Mouse (Mus musculus): ENCODE data around the gene Pnmal2. TPM values are rescaled to one million over a fixed set of nuclear protein-coding genes. Genes with fewer than 3 reads are reported as not detected.

The Pnmal2 gene
- polyA plus RNA-seq, 1 experiment from 2014 or later, result 23.4 TPM

DNA sequence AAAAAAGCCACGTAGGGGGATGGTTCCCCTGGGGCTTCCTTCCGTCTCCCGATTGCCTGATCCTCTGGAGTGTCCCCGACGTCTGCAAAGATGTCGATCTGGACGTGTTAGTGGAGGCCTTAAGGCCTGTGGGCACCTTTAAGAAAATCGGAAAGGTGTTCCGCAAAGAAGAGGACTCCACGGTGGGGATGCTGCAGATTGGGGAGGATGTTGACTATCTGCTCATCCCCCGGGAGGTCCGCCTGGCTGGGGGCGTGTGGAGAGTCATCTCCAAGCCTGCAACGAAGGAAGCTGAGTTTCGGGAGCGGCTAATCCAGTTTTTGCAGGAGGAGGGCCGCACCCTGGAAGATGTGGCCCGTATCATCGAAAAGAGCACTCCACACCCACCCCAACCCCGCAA, 49.9 kb downstream of the Pnmal2 start:
- H3K9ac ChIP-seq, result peak overlapping the region; percentile 90
- 4% methylated on average over 20 of the region's 20 CpGs for WGBS
- no peaks in the 10 kb centered on the region for H3K27me3 ChIP-seq
- peaks cover 79% of the 10 kb centered on the region for H3K4me1 ChIP-seq
- peak overlapping the region; percentile 77 for H3K4me3 ChIP-seq
- peaks cover 39% of the 10 kb centered on the region for H3K36me3 ChIP-seq
- H3K27ac ChIP-seq, result peak overlapping the region; percentile 91
- H3K4me2 ChIP-seq (replicated peaks), result peak overlapping the region; percentile 88
- no peaks in the 10 kb centered on the region for H3K9me3 ChIP-seq
- no peak for ATAC-seq (ENCODE audit: low FRiP score, low read depth)

DNA sequence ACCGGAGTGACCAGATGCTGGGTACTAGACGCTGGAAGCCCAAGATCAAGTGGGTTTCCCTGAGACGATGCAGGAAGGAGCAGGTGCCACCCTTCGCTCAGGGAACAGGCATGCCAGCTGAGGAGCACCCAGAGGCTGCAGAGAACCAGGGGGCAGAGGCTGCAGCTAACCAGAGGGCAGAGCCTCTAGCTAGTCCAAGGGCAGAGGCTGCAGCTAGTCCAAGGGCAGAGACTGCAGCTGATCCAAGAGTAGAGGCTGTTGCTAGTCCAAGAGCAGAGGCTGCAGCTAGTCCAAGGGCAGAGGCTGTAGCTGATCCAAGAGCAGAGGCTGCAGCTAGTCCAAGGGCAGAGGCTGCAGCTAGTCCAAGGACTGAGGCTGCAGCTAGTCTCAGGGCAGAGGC, 50.9 kb downstream of the Pnmal2 start:
- ATAC-seq (ENCODE audit: low FRiP score, low read depth), result no peak
- peak overlapping the region; percentile 90 for H3K9ac ChIP-seq
- peaks cover 48% of the 10 kb centered on the region for H3K36me3 ChIP-seq
- no peak overlapping the region; the same call in 1 of the 2 replicates for H3K27ac ChIP-seq
- 90% methylated on average over 4 of the region's 4 CpGs for WGBS
- no peaks in the 10 kb centered on the region for H3K27me3 ChIP-seq
- no peaks in the 10 kb centered on the region for H3K9me3 ChIP-seq
- peaks cover 71% of the 10 kb centered on the region for H3K4me1 ChIP-seq
- peak overlapping the region; percentile 77 for H3K4me3 ChIP-seq
- H3K4me2 ChIP-seq (replicated peaks), result peak overlapping the region; percentile 88

Other genes starting within 250 kb of the Pnmal2 start
- not detected in 2 replicates for gene Ceacam9, start 222.8 kb upstream of the Pnmal2 start, polyA plus RNA-seq (2015; fragmentation: Nextera tagmentation; extraction: Ambion mirVana)
- 243 and 265 TPM in 2 replicates for gene Ap2s1, start 206.3 kb upstream of the Pnmal2 start, polyA plus RNA-seq (2015; fragmentation: Nextera tagmentation; extraction: Ambion mirVana)
- gene Slc1a5, start 163.3 kb upstream of the Pnmal2 start, polyA plus RNA-seq (2015; fragmentation: Nextera tagmentation; extraction: Ambion mirVana), result 33.1 and 35.5 TPM in 2 replicates
- gene Strn4, start 128.8 kb upstream of the Pnmal2 start, polyA plus RNA-seq (2015; fragmentation: Nextera tagmentation; extraction: Ambion mirVana), result 117 and 124 TPM in 2 replicates
- gene Fkrp, start 128.0 kb upstream of the Pnmal2 start, polyA plus RNA-seq (2015; fragmentation: Nextera tagmentation; extraction: Ambion mirVana), result 32.4 and 33.3 TPM in 2 replicates
- 20.8 and 20.9 TPM in 2 replicates for gene Prkd2, start 101.8 kb upstream of the Pnmal2 start, polyA plus RNA-seq (2015; fragmentation: Nextera tagmentation; extraction: Ambion mirVana)
- gene Dact3, start 69.4 kb upstream of the Pnmal2 start, polyA plus RNA-seq (2015; fragmentation: Nextera tagmentation; extraction: Ambion mirVana), result 5.1 and 6.1 TPM in 2 replicates
- gene Gng8, start 52.9 kb upstream of the Pnmal2 start, polyA plus RNA-seq (2015; fragmentation: Nextera tagmentation; extraction: Ambion mirVana), result 15.4 and 16.0 TPM in 2 replicates
- gene Ptgir, start 38.2 kb upstream of the Pnmal2 start, polyA plus RNA-seq (2015; fragmentation: Nextera tagmentation; extraction: Ambion mirVana), result 2.0 TPM in 2 replicates
- gene Calm3, start 20.6 kb upstream of the Pnmal2 start, polyA plus RNA-seq (2015; fragmentation: Nextera tagmentation; extraction: Ambion mirVana), result 103 and 115 TPM in 2 replicates
- gene Pnmal1, start 15.0 kb downstream of the Pnmal2 start, polyA plus RNA-seq (2015; fragmentation: Nextera tagmentation; extraction: Ambion mirVana), result 1.00 and 1.0 TPM in 2 replicates
- gene Gm42372, start 38.4 kb downstream of the Pnmal2 start, polyA plus RNA-seq (2015; fragmentation: Nextera tagmentation; extraction: Ambion mirVana), result 0.27 and 0.31 TPM in 2 replicates
- gene Ccdc8, start 48.0 kb downstream of the Pnmal2 start, polyA plus RNA-seq (2015; fragmentation: Nextera tagmentation; extraction: Ambion mirVana), result 33.0 and 33.1 TPM in 2 replicates
- gene Ppp5c, start 83.2 kb downstream of the Pnmal2 start, polyA plus RNA-seq (2015; fragmentation: Nextera tagmentation; extraction: Ambion mirVana), result 115 and 118 TPM in 2 replicates
- gene Hif3a, start 117.7 kb downstream of the Pnmal2 start, polyA plus RNA-seq (2015; fragmentation: Nextera tagmentation; extraction: Ambion mirVana), result 12.9 and 14.9 TPM in 2 replicates
- gene Psg16, start 129.4 kb downstream of the Pnmal2 start, polyA plus RNA-seq (2015; fragmentation: Nextera tagmentation; extraction: Ambion mirVana), result 0.06 and 0.17 TPM in 2 replicates
- not detected in 2 replicates for gene Ceacam3, start 205.6 kb downstream of the Pnmal2 start, polyA plus RNA-seq (2015; fragmentation: Nextera tagmentation; extraction: Ambion mirVana)